In the genomic region with DNA sequence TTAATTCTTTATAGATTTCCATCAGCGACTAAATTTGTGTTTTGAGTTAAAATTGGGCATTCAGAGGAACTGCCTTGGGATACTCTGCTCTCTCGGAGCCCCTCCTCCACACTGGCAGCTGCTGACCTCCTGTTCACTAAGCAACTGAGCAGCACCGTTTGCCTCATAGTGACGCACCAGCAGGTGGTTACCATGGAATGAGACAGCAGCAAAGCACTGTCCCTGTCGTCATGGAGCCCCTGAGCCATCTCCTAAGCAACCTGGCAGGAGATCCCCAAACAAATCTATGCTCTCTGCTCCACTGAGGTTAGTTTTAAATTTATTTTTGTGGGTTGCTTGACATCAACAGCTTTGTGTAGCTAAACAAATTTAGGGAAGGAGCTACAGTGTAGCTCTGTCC, we compare ENCODE assay signal across 8 mouse cellular contexts.
DNase-seq lines count a peak whose midpoint lies in the region; ATAC-seq lines count a peak whose summit lies in the region.

No protein-coding gene starts in this region.

- H3K27me3 ChIP-seq in intestine, embryonic 15.5 days (replicated peaks) = no peaks in the 10 kb centered on the region
- no peaks in the 10 kb centered on the region for H3K27me3 ChIP-seq in kidney, embryonic 15.5 days

- H3K36me3 ChIP-seq in intestine, embryonic 15.5 days = no peaks in the 10 kb centered on the region
- no peaks in the 10 kb centered on the region for H3K36me3 ChIP-seq in kidney, embryonic 15.5 days

- DNase-seq in NIH3T3 (ENCODE audit: low read depth) = peak; percentile 5
- DNase-seq in adrenal gland, postnatal 36 days = peak; percentile 67 to 72
- peak; percentile 82 to 83 for DNase-seq in layer of hippocampus, postnatal 36 days
- peak; percentile 74 for DNase-seq in retina, embryonic 14.5 days (ENCODE audit: low spot score)
- no peak for DNase-seq in spleen, postnatal 4 days (ENCODE audit: low spot score in 2 of 2)

- ATAC-seq in frontal cortex, adult (ENCODE audit: low TSS enrichment) = peak; percentile 78
- ATAC-seq in intestine, embryonic 15.5 days = no peak
- no peak for ATAC-seq in kidney, embryonic 15.5 days (replicated peaks; ENCODE audit: low FRiP score)

- H3K9me3 ChIP-seq in intestine, embryonic 15.5 days = no peaks in the 10 kb centered on the region
- no peaks in the 10 kb centered on the region for H3K9me3 ChIP-seq in kidney, embryonic 15.5 days (replicated peaks)

- H3K4me2 ChIP-seq in intestine, embryonic 15.5 days (replicated peaks) = no peak overlapping the region
- no peak overlapping the region for H3K4me2 ChIP-seq in kidney, embryonic 15.5 days

- H3K4me1 ChIP-seq in intestine, embryonic 15.5 days (replicated peaks) = no peaks in the 10 kb centered on the region
- no peaks in the 10 kb centered on the region for H3K4me1 ChIP-seq in kidney, embryonic 15.5 days

- 12% methylated on average over 5 of the region's 5 CpGs for WGBS in intestine, embryonic 15.5 days
- WGBS in kidney, embryonic 15.5 days = 12% methylated on average over 5 of the region's 5 CpGs

- no peak overlapping the region for H3K9ac ChIP-seq in intestine, embryonic 15.5 days
- no peak overlapping the region for H3K9ac ChIP-seq in kidney, embryonic 15.5 days

- no peak overlapping the region for H3K27ac ChIP-seq in intestine, embryonic 15.5 days
- no peak overlapping the region for H3K27ac ChIP-seq in kidney, embryonic 15.5 days

- H3K4me3 ChIP-seq in intestine, embryonic 15.5 days (replicated peaks) = no peak overlapping the region
- H3K4me3 ChIP-seq in kidney, embryonic 15.5 days (replicated peaks) = no peak overlapping the region

Comparison
In these comparisons a context has a peak if more than half of its experiments do, and no peak if none do; other contexts are left out.
1. DNase-seq: peak in NIH3T3 (single experiment), adrenal gland, postnatal 36 days (2 of 2), layer of hippocampus, postnatal 36 days (2 of 2) and retina, embryonic 14.5 days (single experiment); none in spleen, postnatal 4 days (0 of 2).